Mouse (Mus musculus) hindbrain, embryonic 16.5 days (tissue): ENCODE data around the gene Kcnab2. TPM values are rescaled to one million over a fixed set of nuclear protein-coding genes. Genes with fewer than 3 reads are reported as not detected.

ENCODE experiments used
- ATAC-seq: fragments of 200-750 bp; cut with Nextera tagmentation; 2 replicates; pipeline ENCODE4 v1.8.0; 2017; ENCODE audit warnings: moderate TSS enrichment, moderate library complexity
- H3K27ac ChIP-seq: fragments of 300-500 bp; sonication (generic); 2 replicates; pipeline ENCODE4 v1.5.1; 2014; ENCODE audit warnings: low read depth, mild to moderate bottlenecking, control low read depth, low read length, moderate library complexity
- H3K27me3 ChIP-seq: fragments of 300-500 bp; sonication (generic); replicated peaks from 2 replicates; pipeline ENCODE4 v1.6.1; 2014; ENCODE audit warnings: low read length; ENCODE audit not compliant: control insufficient read depth, insufficient read depth
- H3K36me3 ChIP-seq: fragments of 300-500 bp; sonication (generic); 2 replicates; pipeline ENCODE4 v1.6.1; 2014; ENCODE audit warnings: mild to moderate bottlenecking, low read length, moderate library complexity, mixed read lengths; ENCODE audit not compliant: control insufficient read depth, insufficient read depth
- H3K4me1 ChIP-seq: fragments of 300-500 bp; sonication (generic); 2 replicates; pipeline ENCODE4 v1.6.1; 2014; ENCODE audit warnings: low read depth, low read length; ENCODE audit not compliant: control insufficient read depth, insufficient read depth
- H3K4me2 ChIP-seq: fragments of 300-500 bp; sonication (generic); 2 replicates; pipeline ENCODE4 v1.6.1; 2014; ENCODE audit warnings: mild to moderate bottlenecking, low read length, control low read depth, moderate library complexity
- H3K4me3 ChIP-seq: fragments of 300-500 bp; sonication (generic); 2 replicates; pipeline ENCODE4 v1.5.1; 2014; ENCODE audit warnings: mild to moderate bottlenecking, low read length, control low read depth, moderate library complexity
- H3K9ac ChIP-seq: fragments of 300-500 bp; sonication (generic); 2 replicates; pipeline ENCODE4 v1.6.1; 2014; ENCODE audit warnings: low read depth, mild to moderate bottlenecking, control low read depth, low read length, moderate library complexity
- H3K9me3 ChIP-seq: fragments of 300-500 bp; sonication (generic); 2 replicates; pipeline ENCODE4 v1.6.1; 2014; ENCODE audit warnings: mild to moderate bottlenecking, low read length, moderate library complexity; ENCODE audit not compliant: control insufficient read depth
- WGBS: fragments of 180-500 bp; shearing (Covaris S2); extraction: QIAGEN DNeasy Blood & Tissue Kit; methylation state at CpG from one replicate; pipeline ENCODE4 v1.1.7; 2014; 5-methylcytosine and 5-hydroxymethylcytosine counted together
- polyA plus RNA-seq: library from polyadenylated mRNA; unstranded; fragments of >200 nt; fragmentation: Nextera tagmentation; extraction: Ambion mirVana; gene quantifications from 2 replicates; pipeline ENCODE4 v1.2.1, GENCODE M21; 2015

The Kcnab2 gene
- polyA plus RNA-seq, 1 experiment from 2014 or later = 33.5 TPM

DNA sequence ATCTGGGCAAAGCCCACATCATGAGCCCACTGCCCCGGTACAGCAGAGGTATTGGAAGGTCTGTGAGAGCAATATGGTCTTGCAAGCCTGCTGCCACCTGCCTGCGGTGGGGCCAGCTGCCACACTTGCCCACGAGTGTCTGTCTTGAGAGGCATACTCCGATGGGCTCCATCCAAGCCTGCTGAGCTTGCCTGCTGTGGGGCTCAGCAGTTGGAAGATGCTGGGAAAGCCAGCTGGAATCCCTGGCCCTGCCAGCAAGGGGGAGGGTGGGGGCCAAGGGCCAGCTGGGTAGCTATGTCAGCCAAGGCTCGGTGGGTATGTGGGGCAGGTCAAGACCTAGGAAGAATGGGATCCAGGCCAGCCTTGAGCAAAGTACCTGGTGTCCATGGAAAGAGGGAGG is 85.5 kb downstream of the Kcnab2 start:
- ATAC-seq = no peak
- Histone ChIP-seq H3K36me3 (0 out of 2 replicates have a peak, but pooled peaks cover 2% of the 10 kb centered on the region), H3K4me3 (no peak overlapping the region), H3K27ac (no peak overlapping the region), H3K9ac (no peak overlapping the region), H3K27me3 (no peaks in the 10 kb centered on the region), H3K4me1 (no peaks in the 10 kb centered on the region), H3K4me2 (no peak overlapping the region), H3K9me3 (no peaks in the 10 kb centered on the region)
- 52% methylated on average over 5 of the region's 5 CpGs for WGBS

DNA sequence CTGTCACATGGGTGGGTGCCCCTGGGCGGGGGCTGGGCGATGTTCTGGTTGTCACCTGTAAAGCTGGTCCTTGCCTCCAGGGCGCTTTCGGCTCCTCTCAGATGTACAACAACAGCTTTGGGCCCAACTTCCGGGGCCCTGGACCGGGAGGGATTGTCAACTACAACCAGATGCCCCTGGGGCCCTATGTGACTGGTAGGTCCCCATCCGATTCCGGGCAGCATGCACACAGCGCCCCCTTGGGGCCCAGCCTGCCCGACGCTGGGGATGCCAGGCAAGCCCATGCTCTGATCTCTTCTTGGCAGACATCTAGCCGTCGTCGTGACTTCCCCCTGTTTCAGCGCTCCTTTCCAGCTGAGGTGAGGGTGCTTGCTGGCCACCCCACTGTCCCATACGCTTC is 92.0 kb downstream of the Kcnab2 start:
- Histone ChIP-seq H3K36me3 (peaks cover 7% of the 10 kb centered on the region; the same call in 1 of the 2 replicates), H3K4me1 (no peaks in the 10 kb centered on the region), H3K27ac (no peak overlapping the region), H3K4me2 (no peak overlapping the region), H3K9me3 (no peaks in the 10 kb centered on the region), H3K27me3 (no peaks in the 10 kb centered on the region), H3K9ac (no peak overlapping the region), H3K4me3 (no peak overlapping the region)
- 67% methylated on average over 13 of the region's 16 CpGs for WGBS
- no peak for ATAC-seq

DNA sequence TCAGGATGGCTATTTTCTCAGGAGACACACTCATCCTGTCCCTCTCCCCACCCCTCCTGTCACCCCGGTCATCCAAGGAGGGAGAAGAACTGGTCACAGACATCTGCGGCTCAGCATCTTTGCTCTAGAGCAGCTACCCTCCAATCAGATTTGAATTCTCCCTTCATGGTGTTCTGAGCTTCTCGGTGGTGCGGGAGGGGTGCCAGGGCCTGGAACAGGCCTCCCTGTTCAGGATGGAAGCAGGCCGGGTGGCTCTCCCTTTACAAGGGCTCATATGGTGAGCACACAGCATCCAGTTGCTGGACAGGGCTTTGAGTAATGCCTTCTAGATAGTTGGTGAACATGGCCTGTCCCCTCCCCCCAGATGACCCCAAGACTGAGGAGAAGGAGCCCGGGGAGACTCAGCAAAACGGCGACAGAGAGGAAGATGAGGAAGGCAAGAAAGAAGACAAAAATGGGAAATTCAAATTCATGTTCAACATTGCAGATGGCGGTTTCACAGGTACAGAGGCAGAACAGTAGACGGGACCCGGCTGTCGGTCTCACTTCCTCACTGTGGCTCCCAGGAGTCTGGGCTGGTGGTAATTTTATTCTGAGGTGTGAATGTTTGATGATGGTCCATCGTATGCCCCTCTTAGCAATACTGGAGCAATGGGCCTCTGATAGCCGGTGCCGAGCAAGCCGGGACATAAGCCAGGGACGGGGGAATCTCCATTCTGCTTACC is 95.0 kb downstream of the Kcnab2 start:
- peaks cover 21% of the 10 kb centered on the region for H3K36me3 ChIP-seq
- H3K27me3 ChIP-seq = no peaks in the 10 kb centered on the region; the same call in 1 of the 2 replicates
- H3K4me3 ChIP-seq = no peak overlapping the region
- 82% methylated on average over 17 of the region's 17 CpGs for WGBS
- no peaks in the 10 kb centered on the region for H3K4me1 ChIP-seq
- H3K9me3 ChIP-seq = no peaks in the 10 kb centered on the region
- no peak overlapping the region for H3K4me2 ChIP-seq
- ATAC-seq = no peak
- no peak overlapping the region for H3K27ac ChIP-seq
- H3K9ac ChIP-seq = no peak overlapping the region

DNA sequence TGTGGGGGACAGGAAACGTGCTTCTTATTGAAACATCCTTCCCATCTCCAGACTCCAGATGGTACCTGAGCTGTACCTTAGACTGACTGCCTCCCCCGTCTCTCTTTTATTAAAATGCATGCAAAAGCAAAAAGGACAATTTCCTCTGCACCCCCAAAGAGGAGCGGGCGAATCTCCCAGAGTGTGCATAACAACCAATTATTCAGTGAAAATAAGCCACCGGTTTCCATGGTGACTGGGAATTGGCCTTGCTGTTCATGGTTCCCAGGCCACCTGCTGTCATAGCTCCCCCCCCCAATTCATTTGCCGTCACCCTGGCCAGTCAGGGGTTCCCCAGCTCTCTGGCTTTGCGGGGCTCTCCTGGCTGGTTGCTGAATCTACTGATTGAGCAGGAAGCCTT is 112.4 kb downstream of the Kcnab2 start:
- 25% methylated on average over 7 of the region's 7 CpGs for WGBS
- no peak for ATAC-seq
- Histone ChIP-seq H3K36me3 (peaks cover 16% of the 10 kb centered on the region; the same call in 1 of the 2 replicates), H3K4me2 (no peak overlapping the region), H3K4me3 (no peak overlapping the region), H3K27ac (no peak overlapping the region), H3K9me3 (no peaks in the 10 kb centered on the region), H3K27me3 (no peaks in the 10 kb centered on the region), H3K9ac (peak overlapping the region; percentile 11; the same call in 1 of the 2 replicates), H3K4me1 (peaks cover 8% of the 10 kb centered on the region)

DNA sequence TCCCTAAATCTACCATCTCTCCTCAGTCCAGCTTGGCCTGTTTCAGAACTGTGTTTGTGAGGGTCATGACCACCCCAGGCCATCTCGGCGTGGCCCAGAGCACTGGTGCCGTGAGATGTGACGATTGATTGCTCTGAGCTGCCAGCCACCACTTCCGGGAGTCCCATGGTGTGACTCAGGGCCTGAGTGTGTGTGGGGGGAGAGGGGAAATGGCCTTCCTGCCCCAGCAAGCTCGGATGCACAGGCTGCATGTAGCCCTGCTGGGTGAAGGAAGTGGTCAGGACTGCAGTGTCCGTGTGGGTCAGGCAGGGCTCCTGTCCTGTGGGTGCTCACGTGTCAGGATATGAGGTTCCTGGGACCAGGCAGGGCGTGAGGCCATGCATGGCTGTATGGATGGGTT is 115.5 kb downstream of the Kcnab2 start:
- WGBS = 78% methylated on average over 9 of the region's 9 CpGs
- Histone ChIP-seq H3K4me1 (peaks cover 8% of the 10 kb centered on the region), H3K36me3 (peaks cover 14% of the 10 kb centered on the region; the same call in 1 of the 2 replicates)

DNA sequence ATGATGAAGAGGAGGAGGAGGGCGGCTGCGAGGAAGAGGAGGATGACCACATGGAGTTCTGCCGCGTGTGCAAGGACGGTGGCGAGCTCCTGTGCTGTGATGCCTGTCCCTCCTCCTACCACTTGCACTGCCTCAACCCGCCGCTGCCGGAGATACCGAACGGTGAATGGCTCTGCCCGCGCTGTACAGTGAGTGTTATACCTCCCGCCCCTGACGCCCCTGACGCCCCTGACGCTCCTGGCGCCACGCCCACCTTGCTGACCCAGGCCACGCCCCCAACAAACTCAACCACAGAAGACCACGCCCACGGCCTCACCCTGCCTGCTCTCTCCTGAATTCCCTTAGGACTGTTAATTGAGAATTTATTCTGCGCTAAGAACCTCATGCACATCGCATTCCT is 116.8 kb downstream of the Kcnab2 start:
- no peak overlapping the region for H3K4me2 ChIP-seq
- no peak for ATAC-seq
- no peaks in the 10 kb centered on the region for H3K27me3 ChIP-seq
- H3K4me3 ChIP-seq = no peak overlapping the region
- H3K4me1 ChIP-seq = peaks cover 8% of the 10 kb centered on the region
- 4% methylated on average over 24 of the region's 24 CpGs for WGBS
- no peaks in the 10 kb centered on the region for H3K9me3 ChIP-seq
- no peak overlapping the region for H3K27ac ChIP-seq
- H3K9ac ChIP-seq = no peak overlapping the region
- peaks cover 14% of the 10 kb centered on the region for H3K36me3 ChIP-seq

More for the DNA sequence above, 115.5 kb downstream of the Kcnab2 start:
- Histone ChIP-seq H3K4me3 (no peak overlapping the region), H3K9me3 (no peaks in the 10 kb centered on the region), H3K27ac (no peak overlapping the region), H3K4me2 (no peak overlapping the region), H3K27me3 (no peaks in the 10 kb centered on the region), H3K9ac (no peak overlapping the region)
- ATAC-seq = no peak

DNA sequence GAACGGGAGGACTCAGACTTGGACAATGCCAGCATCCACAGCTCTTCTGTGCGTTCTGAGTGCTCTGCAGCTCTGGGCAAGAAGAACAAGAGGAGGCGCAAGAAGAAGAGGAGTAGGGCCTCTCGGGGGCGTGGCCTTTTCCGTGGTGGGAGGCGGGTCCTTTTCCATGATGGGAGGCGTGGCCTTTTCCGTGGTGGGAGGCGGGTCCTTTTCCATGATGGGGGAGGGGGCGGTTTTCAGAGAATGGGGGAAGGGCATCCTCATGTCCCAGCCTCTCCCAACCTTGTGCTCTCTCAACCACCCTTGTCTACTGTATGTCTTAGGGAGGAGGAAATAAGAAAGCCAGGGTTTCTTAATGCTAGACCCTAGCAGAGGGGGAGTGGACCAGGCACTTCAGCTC is 118.0 kb downstream of the Kcnab2 start:
- 9% methylated on average over 11 of the region's 11 CpGs for WGBS
- H3K4me3 ChIP-seq = no peak overlapping the region
- H3K27ac ChIP-seq = no peak overlapping the region
- H3K4me2 ChIP-seq = no peak overlapping the region
- H3K4me1 ChIP-seq = peaks cover under 1% of the 10 kb centered on the region; the same call in 1 of the 2 replicates
- H3K27me3 ChIP-seq = no peaks in the 10 kb centered on the region
- H3K9ac ChIP-seq = no peak overlapping the region
- ATAC-seq = no peak
- peaks cover 14% of the 10 kb centered on the region for H3K36me3 ChIP-seq
- H3K9me3 ChIP-seq = no peaks in the 10 kb centered on the region

DNA sequence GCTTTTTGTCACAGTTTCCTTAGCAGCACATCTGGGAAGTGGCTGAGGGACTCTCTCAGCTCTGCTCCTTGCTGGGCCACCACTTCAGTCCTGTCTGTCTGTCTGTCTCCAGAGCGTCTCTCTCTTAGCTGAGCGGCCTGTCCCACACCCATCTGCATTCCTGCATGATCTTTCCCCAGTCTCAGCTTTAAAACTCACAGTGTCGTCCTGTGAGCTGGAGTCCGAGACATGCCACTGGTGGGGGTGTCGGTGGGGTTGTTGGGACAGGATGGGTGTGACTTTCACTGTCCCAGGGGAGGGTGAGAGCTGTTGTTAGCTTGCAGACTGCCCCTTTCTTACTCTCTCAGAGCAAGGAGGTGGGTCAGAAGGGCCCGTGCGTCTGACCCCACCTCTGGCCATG is 122.0 kb downstream of the Kcnab2 start:
- no peak for ATAC-seq
- H3K27me3 ChIP-seq = peaks cover 2% of the 10 kb centered on the region; the same call in 1 of the 2 replicates
- H3K9me3 ChIP-seq = no peaks in the 10 kb centered on the region
- no peak overlapping the region for H3K27ac ChIP-seq
- H3K4me3 ChIP-seq = no peak overlapping the region
- H3K4me2 ChIP-seq = no peak overlapping the region
- no peak overlapping the region for H3K9ac ChIP-seq
- WGBS = 86% methylated on average over 7 of the region's 7 CpGs
- H3K4me1 ChIP-seq = peaks cover 13% of the 10 kb centered on the region
- peaks cover 4% of the 10 kb centered on the region for H3K36me3 ChIP-seq

DNA sequence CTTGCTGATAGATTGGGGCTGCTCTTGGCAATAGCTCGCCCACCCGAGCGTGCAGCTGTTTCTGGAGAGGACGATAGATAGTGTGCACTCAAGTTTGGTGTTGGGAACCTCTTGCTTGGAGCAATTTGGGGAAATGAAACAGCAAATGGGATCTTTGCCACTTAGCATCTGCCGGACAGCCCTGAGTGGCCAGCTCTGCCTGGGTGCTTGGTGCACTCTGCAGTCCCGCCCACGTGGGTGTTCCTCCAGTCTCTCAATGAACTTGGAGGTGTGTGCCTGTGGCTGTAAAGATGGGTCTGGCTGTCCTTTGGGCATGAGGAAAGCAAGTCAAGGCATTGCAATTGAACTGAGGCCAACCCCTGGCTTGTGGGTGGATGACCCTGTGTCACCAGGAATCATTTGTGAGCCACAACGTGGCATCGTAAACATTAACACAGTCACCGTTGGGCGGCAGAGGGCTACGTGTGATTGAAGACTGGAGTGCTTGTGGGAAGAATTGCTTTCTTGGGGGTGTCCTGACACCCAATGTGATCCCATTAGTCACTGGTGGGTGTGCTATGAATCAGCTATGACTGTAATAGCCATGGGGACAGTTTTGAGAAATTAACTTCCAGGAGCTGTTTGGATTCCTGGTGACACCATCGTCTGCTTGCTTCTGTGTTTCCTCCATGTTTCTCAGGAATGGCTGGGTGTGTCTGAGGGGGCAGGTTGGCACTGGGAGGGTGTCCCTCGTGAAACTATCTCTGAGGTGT is 123.6 kb downstream of the Kcnab2 start:
- Histone ChIP-seq H3K27ac (no peak overlapping the region), H3K36me3 (peaks cover 4% of the 10 kb centered on the region), H3K4me2 (no peak overlapping the region), H3K4me3 (no peak overlapping the region), H3K27me3 (peaks cover 2% of the 10 kb centered on the region; the same call in 1 of the 2 replicates), H3K9me3 (no peaks in the 10 kb centered on the region), H3K9ac (no peak overlapping the region), H3K4me1 (peaks cover 29% of the 10 kb centered on the region)
- 74% methylated on average over 14 of the region's 14 CpGs for WGBS
- no peak for ATAC-seq
